Mouse (Mus musculus): ENCODE data around the gene Sardh. TPM values are rescaled to one million over a fixed set of nuclear protein-coding genes. Genes with fewer than 3 reads are reported as not detected.

Gene Sardh
- polyA plus RNA-seq, 1 experiment from 2014 or later: 6.3 TPM

DNA sequence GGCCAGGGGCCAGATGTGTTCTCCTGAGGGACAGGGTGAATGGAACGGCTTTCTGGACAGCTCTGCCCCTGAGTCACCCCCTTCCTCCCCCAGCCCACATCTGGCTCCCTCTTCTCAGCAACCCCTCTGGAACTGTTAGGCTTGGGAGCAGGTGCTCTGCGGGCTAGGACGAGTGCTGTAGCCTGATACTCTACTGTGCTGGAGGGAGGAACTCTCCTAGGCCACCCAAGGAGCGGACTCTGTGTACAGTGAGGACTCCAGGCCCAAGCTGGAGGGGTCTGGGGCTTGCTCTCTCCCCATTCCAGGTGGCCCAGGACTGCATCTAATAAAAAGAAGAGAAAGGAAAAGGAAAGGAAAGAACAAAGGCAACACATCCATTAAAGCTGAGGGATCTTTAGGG lies 58.1 kb downstream of the Sardh start:
- ATAC-seq (ENCODE audit: low FRiP score): no peak
- no peaks in the 10 kb centered on the region for H3K27me3 ChIP-seq (ENCODE audit: control insufficient read depth, insufficient read depth, low read length)
- H3K4me3 ChIP-seq (replicated peaks; ENCODE audit: low read length): no peak overlapping the region
- DNase-seq (ENCODE audit: low spot score): no peak
- H3K4me2 ChIP-seq (replicated peaks): no peak overlapping the region
- WGBS: 55% methylated on average over 4 of the region's 4 CpGs
- no peaks in the 10 kb centered on the region for H3K4me1 ChIP-seq (replicated peaks; ENCODE audit: control insufficient read depth, insufficient read depth, low read length)
- H3K9me3 ChIP-seq (ENCODE audit: control insufficient read depth, low read length): no peaks in the 10 kb centered on the region
- no peak overlapping the region for H3K27ac ChIP-seq
- H3K9ac ChIP-seq: no peak overlapping the region
- H3K36me3 ChIP-seq (replicated peaks; ENCODE audit: control insufficient read depth, insufficient read depth): no peaks in the 10 kb centered on the region

DNA sequence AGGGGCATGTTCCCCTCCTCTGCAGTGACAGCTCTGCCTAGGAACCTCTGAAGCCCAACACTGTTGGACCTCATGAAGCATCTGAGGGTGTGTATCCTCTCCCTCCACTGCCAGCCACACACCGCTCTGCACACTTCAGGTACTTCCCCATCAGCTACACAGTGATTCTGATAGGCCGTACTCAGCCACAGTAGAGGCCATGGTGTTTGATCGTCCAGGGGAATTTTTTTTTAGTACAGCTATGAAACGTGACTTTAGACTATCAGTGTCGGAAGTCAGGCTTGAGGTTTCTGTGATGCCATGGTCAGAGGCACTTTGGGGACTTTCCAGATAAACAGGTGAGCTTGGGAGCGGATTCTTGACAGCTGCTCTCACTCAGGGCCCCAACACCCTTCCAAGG lies 60.6 kb downstream of the Sardh start:
- WGBS: 89% methylated on average over 6 of the region's 6 CpGs
- DNase-seq (ENCODE audit: low spot score): no peak
- H3K4me1 ChIP-seq (replicated peaks; ENCODE audit: control insufficient read depth, insufficient read depth, low read length): no peaks in the 10 kb centered on the region

DNA sequence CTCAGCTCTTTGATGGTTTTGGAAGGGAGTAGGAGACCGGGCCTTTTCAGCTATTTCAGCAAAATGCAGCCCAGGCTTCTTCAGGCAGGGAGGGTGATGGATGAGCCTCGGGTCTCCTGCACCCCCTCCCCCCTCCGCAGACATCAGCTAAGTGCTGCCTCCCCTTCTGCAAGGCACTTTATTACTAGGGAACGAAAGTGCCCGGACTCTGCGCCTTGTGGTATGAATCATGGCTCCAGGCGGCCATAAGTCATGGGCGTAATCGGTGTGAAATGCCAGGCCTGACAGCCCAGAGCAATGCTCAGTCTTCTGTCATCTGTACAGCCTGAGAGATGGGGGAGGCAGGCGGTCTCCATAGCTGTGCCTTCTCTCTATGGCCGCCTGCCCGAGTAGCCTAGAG lies 64.4 kb downstream of the Sardh start:
- 61% methylated on average over 12 of the region's 12 CpGs for whole genome bisulfite sequencing
- peak; percentile 64; the same call in 1 of the 2 replicates for ATAC-seq (ENCODE audit: low FRiP score)
- Histone ChIP-seq H3K4me1 (replicated peaks; ENCODE audit: control insufficient read depth, insufficient read depth, low read length) (no peaks in the 10 kb centered on the region), H3K9ac (no peak overlapping the region), H3K4me2 (replicated peaks) (no peak overlapping the region), H3K27ac (peak overlapping the region; percentile 39; the same call in 1 of the 2 replicates), H3K36me3 (replicated peaks; ENCODE audit: control insufficient read depth, insufficient read depth) (no peaks in the 10 kb centered on the region), H3K9me3 (ENCODE audit: control insufficient read depth, low read length) (no peaks in the 10 kb centered on the region), H3K27me3 (ENCODE audit: control insufficient read depth, insufficient read depth, low read length) (no peaks in the 10 kb centered on the region), H3K4me3 (replicated peaks; ENCODE audit: low read length) (no peak overlapping the region)
- DNase-seq (ENCODE audit: low spot score): peak; percentile 24

More for the DNA sequence above, 60.6 kb downstream of the Sardh start:
- Histone ChIP-seq H3K27ac (no peak overlapping the region), H3K9ac (no peak overlapping the region), H3K4me3 (replicated peaks; ENCODE audit: low read length) (no peak overlapping the region), H3K9me3 (ENCODE audit: control insufficient read depth, low read length) (no peaks in the 10 kb centered on the region), H3K36me3 (replicated peaks; ENCODE audit: control insufficient read depth, insufficient read depth) (no peaks in the 10 kb centered on the region), H3K27me3 (ENCODE audit: control insufficient read depth, insufficient read depth, low read length) (no peaks in the 10 kb centered on the region), H3K4me2 (replicated peaks) (no peak overlapping the region)
- no peak for ATAC-seq (ENCODE audit: low FRiP score)

DNA sequence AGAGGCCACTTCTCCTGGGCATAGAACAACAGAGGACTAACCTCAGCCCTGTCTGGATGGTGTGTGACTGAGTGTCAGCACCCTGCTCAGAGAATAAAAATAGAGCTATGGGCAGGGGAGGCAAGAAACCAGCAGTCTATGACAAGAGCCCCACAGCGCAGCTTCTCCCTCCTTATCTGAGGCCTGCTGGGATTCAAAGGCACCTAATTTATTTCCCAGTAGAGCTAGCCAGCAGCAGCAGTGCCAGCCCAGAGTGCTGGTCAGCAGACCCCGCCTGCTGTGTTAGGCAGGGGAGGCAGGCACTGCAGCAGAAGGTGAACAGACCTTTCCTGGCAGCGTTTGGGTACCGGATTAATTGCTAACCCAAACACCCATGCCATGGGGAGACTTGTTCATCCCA lies 66.2 kb downstream of the Sardh start:
- no peak for ATAC-seq (ENCODE audit: low FRiP score)
- Histone ChIP-seq H3K4me2 (replicated peaks) (no peak overlapping the region), H3K9me3 (ENCODE audit: control insufficient read depth, low read length) (no peaks in the 10 kb centered on the region), H3K4me3 (replicated peaks; ENCODE audit: low read length) (no peak overlapping the region), H3K27ac (no peak overlapping the region), H3K9ac (no peak overlapping the region), H3K27me3 (ENCODE audit: control insufficient read depth, insufficient read depth, low read length) (no peaks in the 10 kb centered on the region), H3K4me1 (replicated peaks; ENCODE audit: control insufficient read depth, insufficient read depth, low read length) (no peaks in the 10 kb centered on the region), H3K36me3 (replicated peaks; ENCODE audit: control insufficient read depth, insufficient read depth) (no peaks in the 10 kb centered on the region)
- no peak for DNase-seq (ENCODE audit: low spot score)
- WGBS: 63% methylated on average over 4 of the region's 4 CpGs

DNA sequence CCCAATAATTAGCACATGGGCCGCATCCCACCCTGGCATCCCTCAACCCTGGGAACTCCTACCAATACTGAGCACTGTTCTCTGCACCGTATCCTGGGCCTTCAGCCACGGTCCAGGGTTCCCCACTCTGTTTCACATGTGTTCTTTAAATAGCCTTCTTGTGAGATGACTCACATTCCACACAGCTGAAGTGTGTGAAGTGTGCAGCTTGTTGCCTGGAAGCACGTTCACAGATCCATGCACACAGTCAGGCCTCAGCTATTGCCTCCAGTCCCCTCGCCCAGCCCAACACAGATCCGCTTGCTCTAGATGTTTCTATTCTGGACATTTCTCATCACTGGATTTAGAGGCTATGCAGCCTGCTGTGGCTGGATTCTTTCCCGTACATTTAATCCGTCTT lies 69.0 kb downstream of the Sardh start:
- Histone ChIP-seq H3K27me3 (ENCODE audit: control insufficient read depth, insufficient read depth, low read length) (no peaks in the 10 kb centered on the region), H3K36me3 (replicated peaks; ENCODE audit: control insufficient read depth, insufficient read depth) (no peaks in the 10 kb centered on the region), H3K4me3 (replicated peaks; ENCODE audit: low read length) (no peak overlapping the region), H3K9ac (no peak overlapping the region), H3K4me2 (replicated peaks) (no peak overlapping the region), H3K9me3 (ENCODE audit: control insufficient read depth, low read length) (no peaks in the 10 kb centered on the region), H3K4me1 (replicated peaks; ENCODE audit: control insufficient read depth, insufficient read depth, low read length) (no peaks in the 10 kb centered on the region), H3K27ac (no peak overlapping the region)
- 86% methylated on average over 8 of the region's 8 CpGs for WGBS
- DNase-seq (ENCODE audit: low spot score) (no peak), ATAC-seq (ENCODE audit: low FRiP score) (no peak)

DNA sequence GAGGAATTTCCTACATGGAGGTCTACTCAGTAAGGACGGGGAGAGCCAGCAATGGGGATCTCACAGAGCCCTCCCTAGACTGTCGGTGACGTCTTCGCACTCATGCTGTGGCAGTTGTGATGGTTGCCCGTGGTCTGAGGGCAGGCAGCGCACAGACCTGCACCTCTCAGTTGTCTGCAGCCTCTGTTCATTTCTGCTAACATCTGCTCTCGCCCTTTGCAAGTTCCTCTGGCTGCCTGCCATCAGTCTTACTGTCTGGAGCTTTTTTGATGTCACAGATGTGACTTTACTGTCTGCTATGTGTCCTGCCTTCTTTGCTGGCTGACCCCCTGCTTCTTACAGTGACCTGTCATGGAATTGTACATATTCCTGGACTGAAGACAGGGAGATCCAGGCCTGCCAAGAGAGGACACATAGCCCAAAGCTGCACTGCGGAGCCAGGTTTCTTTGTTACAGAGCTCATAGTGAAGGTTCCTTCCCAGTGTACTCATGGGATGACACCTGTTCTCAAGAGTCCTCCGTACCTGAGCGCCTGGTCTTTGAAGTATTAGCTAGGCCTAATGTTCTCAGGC lies 72.4 kb downstream of the Sardh start:
- Histone ChIP-seq H3K9me3 (ENCODE audit: control insufficient read depth, low read length) (no peaks in the 10 kb centered on the region), H3K36me3 (replicated peaks; ENCODE audit: control insufficient read depth, insufficient read depth) (no peaks in the 10 kb centered on the region), H3K4me3 (replicated peaks; ENCODE audit: low read length) (no peak overlapping the region), H3K9ac (no peak overlapping the region), H3K4me1 (replicated peaks; ENCODE audit: control insufficient read depth, insufficient read depth, low read length) (no peaks in the 10 kb centered on the region), H3K27me3 (ENCODE audit: control insufficient read depth, insufficient read depth, low read length) (no peaks in the 10 kb centered on the region), H3K27ac (no peak overlapping the region), H3K4me2 (replicated peaks) (no peak overlapping the region)
- WGBS: 77% methylated on average over 10 of the region's 10 CpGs
- ATAC-seq (ENCODE audit: low FRiP score): no peak
- DNase-seq (ENCODE audit: low spot score): no peak

DNA sequence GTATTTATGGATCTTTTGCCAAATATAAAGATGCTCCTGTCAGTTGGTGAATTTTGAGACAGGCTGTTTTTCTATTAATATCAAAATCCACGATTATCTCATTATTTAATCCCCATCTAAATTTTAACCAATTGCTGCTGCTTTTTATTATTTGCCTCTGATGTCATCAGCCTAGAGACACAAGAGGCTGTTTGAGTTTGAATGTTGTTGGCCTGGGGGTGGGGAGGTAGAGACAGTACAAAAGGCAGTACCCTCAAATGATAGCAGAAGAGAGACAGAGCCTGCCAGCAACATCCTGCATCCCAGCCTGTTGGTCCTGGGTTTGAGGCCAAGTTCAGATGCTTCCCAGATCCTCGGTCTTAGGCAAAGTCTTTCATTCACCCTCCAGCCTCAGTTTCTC lies 73.9 kb downstream of the Sardh start:
- Histone ChIP-seq H3K9me3 (ENCODE audit: control insufficient read depth, low read length) (no peaks in the 10 kb centered on the region), H3K36me3 (replicated peaks; ENCODE audit: control insufficient read depth, insufficient read depth) (no peaks in the 10 kb centered on the region), H3K4me3 (replicated peaks; ENCODE audit: low read length) (no peak overlapping the region), H3K9ac (no peak overlapping the region), H3K27ac (no peak overlapping the region), H3K4me1 (replicated peaks; ENCODE audit: control insufficient read depth, insufficient read depth, low read length) (no peaks in the 10 kb centered on the region), H3K27me3 (ENCODE audit: control insufficient read depth, insufficient read depth, low read length) (no peaks in the 10 kb centered on the region), H3K4me2 (replicated peaks) (no peak overlapping the region)
- DNase-seq (ENCODE audit: low spot score) (no peak), ATAC-seq (ENCODE audit: low FRiP score) (no peak)
- 76% methylated on average over 2 of the region's 2 CpGs for WGBS

DNA sequence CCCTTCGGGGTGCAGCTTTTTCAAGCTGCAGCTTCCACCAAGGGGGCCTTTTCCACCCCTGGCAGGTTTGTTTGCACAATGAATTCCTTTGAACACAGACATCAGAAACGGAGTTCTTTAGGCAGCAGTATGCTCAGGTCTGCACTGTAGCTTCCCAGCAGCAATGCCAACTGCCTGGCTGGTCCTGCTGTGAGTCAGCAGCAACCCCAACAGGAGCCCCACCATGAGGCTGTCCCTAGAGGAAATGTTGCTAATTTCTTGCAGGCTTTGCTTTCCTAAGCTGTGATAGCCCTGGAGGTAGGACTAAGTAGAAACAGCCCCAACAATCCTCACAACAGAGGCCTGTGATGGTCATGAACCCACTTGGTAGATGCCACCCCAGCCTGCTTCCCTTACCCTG lies 81.1 kb downstream of the Sardh start:
- 18% methylated on average over 2 of the region's 2 CpGs for WGBS
- H3K9ac ChIP-seq: no peak overlapping the region
- no peaks in the 10 kb centered on the region for H3K27me3 ChIP-seq (ENCODE audit: control insufficient read depth, insufficient read depth, low read length)
- DNase-seq (ENCODE audit: low spot score): no peak
- H3K9me3 ChIP-seq (ENCODE audit: control insufficient read depth, low read length): no peaks in the 10 kb centered on the region
- no peaks in the 10 kb centered on the region for H3K36me3 ChIP-seq (replicated peaks; ENCODE audit: control insufficient read depth, insufficient read depth)
- H3K4me1 ChIP-seq (replicated peaks; ENCODE audit: control insufficient read depth, insufficient read depth, low read length): 0 out of 2 replicates have a peak, but pooled peaks cover 3% of the 10 kb centered on the region
- no peak overlapping the region for H3K27ac ChIP-seq
- H3K4me3 ChIP-seq (replicated peaks; ENCODE audit: low read length): no peak overlapping the region
- no peak for ATAC-seq (ENCODE audit: low FRiP score)
- H3K4me2 ChIP-seq (replicated peaks): no peak overlapping the region

DNA sequence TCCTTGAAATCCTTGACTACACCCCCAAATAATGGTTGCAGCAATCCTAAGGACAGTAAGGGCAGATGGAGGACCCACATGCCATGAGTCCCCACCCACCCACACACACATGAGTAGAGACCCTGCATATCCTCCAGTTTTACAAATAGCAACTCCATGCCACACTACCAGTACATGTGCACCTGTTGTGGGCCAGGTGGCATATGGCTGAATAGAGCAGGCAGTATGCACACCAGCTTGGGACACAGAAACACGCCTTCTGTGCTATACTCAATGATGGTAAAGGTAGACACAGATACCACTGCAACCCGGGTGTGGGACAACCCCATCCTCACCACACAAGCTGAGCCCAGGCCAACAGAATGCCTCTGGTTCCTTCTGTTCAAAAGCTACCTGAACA lies 82.1 kb downstream of the Sardh start:
- ATAC-seq (ENCODE audit: low FRiP score): no peak
- Histone ChIP-seq H3K4me2 (replicated peaks) (no peak overlapping the region), H3K9me3 (ENCODE audit: control insufficient read depth, low read length) (no peaks in the 10 kb centered on the region), H3K4me3 (replicated peaks; ENCODE audit: low read length) (no peak overlapping the region), H3K27ac (no peak overlapping the region), H3K27me3 (ENCODE audit: control insufficient read depth, insufficient read depth, low read length) (no peaks in the 10 kb centered on the region), H3K9ac (no peak overlapping the region), H3K4me1 (replicated peaks; ENCODE audit: control insufficient read depth, insufficient read depth, low read length) (0 out of 2 replicates have a peak, but pooled peaks cover 3% of the 10 kb centered on the region), H3K36me3 (replicated peaks; ENCODE audit: control insufficient read depth, insufficient read depth) (no peaks in the 10 kb centered on the region)
- WGBS: 84% methylated on average over 2 of the region's 2 CpGs
- no peak for DNase-seq (ENCODE audit: low spot score)

Data from hindbrain, embryonic 14.5 days (tissue).